Mouse (Mus musculus): ENCODE data around the gene Tmem141.

- TF ChIP-seq EP300 (IDR thresholded peaks at IDR 0.05) = no peak
- no peak for TF ChIP-seq CTCF (IDR thresholded peaks at IDR 0.05)
These were observed 37.7 kb downstream of the Tmem141 start for GRCm38 (mm10) chr2:25584152-25584551.

Data from lung, postnatal 0 days (tissue).